Mouse (Mus musculus): ENCODE data around the gene St3gal5.

DNA sequence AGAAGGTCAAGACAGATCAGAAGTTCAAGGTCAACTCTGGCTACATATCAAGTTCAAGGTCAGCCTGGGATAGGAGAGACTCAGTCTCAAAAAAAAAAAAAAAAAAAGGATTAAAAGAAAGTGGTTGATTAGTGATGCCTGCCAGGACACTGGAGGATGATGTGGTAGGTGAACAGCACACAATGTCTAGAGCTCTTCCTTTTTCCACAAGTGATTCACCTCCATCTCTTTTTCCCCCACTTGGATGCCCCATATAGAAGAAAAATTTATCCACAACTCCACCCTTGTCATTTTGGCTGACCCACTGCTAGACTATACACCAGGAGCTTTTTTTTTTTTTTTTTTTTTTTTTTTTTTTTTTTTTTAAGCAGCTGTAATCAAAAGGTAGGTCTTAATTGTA is 100.1 kb downstream of the St3gal5 start:
- TF ChIP-seq POLR2A (IDR thresholded peaks at IDR 0.05; ENCODE audit: borderline replicate concordance, extremely low read depth, low read depth, low read length) (no peak), CTCF (IDR thresholded peaks at IDR 0.05; ENCODE audit: insufficient read depth, low read length) (no peak)
